Mouse (Mus musculus) embryonic facial prominence, embryonic 10.5 days (tissue): ENCODE results near the gene Gpatch2l. TPM values are rescaled to one million over a fixed set of nuclear protein-coding genes. Genes with fewer than 3 reads are reported as not detected.

Experiments
- polyA plus RNA-seq: library from polyadenylated mRNA; unstranded; fragments of >200 nt; fragmentation: Nextera tagmentation; extraction: Ambion mirVana; gene quantifications from 2 replicates; pipeline ENCODE4 v1.2.1, GENCODE M21; 2016

The Gpatch2l gene
- polyA plus RNA-seq, 1 experiment from 2014 or later: 16.5 TPM

Other genes starting within 250 kb of the Gpatch2l start
- gene Tgfb3, start 162.8 kb upstream of the Gpatch2l start, polyA plus RNA-seq: 10.7 and 14.4 TPM in 2 replicates
- gene Ift43, start 159.3 kb upstream of the Gpatch2l start, polyA plus RNA-seq: 62.4 and 64.8 TPM in 2 replicates
- 0.13 and 0.20 TPM in 2 replicates for gene Esrrb, start 119.3 kb downstream of the Gpatch2l start, polyA plus RNA-seq